Mouse (Mus musculus) spleen, postnatal 4 days (tissue): Measurements from ENCODE around the gene Rbfox3.

ENCODE experiments used
- DNase-seq, 2 experiments: peaks; one replicate each; pipeline ENCODE4 v3.0.0; 2022; ENCODE audit warnings: low spot score in 2 of 2

The Rbfox3 gene

DNA sequence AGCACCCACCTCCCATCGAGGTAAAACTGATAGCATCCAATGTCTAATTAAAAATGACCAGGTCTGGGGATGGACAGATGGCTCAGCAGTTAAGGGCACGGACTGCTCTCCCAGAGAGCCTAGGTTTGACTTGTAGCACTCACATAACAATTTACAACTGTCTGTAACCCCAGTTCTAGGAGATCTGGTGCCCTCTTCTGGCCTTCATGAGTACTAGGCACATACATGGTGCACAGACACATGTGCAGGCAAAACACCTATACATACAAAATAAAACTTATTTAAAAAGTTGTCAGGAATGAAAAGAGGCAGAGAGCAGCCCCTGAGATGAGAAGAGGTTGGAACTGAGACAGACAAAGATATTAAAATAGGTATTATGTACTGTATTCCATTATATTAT, 305.8 kb downstream of the Rbfox3 start:
- no peak for DNase-seq

DNA sequence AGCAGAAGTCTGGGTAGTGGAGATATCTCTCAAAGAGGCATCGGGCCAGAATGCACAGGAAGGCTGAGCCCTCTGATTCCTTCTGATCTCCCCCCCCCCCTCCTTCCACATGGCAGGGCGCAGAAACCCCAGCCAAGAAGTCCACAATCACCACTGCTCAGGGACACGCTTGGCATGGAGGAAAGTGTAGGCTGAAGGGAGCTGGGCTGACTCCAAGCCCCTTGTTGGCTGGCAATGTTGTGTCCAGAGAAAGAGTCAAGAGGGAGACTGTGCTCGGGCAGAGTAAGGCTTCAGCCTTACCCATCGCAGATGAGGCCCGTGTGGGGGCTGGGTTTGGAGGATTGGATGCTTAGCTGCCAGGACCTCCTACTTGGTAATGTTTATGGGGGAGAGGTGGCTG, 307.2 kb downstream of the Rbfox3 start:
- no peak for DNase-seq

DNA sequence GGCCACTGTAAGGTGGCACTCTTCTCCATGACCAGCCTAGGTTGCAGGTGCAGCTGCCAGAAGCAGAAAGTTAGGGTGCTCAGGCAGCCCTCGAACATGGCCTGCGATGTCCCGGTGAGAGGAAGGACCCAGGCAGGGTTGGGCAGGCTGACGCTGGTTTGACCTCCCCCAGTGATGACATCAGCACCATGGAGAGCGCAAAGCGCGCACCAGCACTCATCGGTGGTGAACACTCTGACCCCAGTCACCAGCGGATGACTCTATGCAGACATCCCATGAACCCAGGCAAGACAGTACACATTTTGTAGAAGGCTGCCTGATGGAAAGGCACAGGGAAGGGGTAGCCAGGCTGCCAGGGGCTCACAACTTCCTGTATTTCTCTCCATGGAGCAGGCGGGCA, 308.3 kb downstream of the Rbfox3 start:
- DNase-seq: no peak

DNA sequence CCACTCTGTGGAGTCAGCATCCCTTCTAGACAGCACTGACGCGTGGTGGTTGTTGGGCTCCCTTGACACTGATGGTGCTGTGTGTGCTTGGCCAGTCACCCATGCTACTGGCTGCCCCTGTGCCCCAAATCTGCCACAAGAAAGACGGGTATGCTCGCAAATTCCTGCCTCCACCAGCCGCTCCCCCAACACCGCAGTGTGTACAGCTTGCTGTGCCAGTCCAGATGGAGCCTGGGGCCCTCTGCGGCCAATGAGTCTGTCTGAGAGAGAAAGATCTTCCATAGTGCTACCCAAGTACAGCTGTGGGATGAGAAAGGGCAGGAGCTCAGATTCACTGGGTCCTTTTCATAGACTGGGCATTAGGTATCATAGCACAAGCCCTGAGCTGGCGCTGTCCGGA, 309.9 kb downstream of the Rbfox3 start:
- DNase-seq: no peak

DNA sequence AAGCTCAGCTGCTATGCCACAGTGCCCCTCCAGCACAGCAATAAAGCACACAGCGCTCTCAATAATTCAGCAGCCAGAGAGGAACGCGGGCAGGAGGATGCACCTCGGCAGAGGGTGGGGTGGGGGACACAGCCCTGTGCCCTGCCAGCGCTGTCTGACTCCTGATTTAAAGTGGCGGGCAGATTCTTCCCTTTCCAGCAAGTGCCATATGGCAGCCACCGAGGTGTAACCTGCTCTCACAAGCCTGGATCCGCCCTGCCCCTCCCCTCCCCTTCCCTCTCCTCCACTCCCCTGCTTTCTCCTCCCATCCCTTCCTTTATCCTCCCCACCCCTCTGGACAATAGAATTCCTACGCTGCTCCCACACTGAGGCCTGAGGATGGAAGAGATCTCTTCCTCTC, 311.2 kb downstream of the Rbfox3 start:
- no peak for DNase-seq

DNA sequence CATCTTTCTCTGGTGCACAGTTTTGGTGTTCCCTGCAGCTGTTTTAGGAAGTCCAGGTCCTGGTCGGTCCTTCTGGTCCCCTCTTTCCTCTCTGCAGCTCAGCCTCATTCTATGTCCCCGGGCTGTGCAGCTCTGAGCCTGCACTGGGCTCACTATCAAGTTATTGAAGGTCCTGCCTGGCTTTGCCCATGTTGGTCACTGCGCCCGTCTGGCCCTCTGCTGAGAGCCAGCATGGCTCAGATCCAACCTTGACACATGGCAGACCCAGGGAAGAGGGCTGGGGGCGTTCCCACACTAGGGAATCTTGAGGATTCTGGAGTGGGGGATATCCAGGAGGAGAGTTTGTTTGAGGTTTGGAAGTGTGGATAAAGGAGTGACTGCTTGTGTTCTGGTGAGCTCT, 312.7 kb downstream of the Rbfox3 start:
- DNase-seq: no peak

DNA sequence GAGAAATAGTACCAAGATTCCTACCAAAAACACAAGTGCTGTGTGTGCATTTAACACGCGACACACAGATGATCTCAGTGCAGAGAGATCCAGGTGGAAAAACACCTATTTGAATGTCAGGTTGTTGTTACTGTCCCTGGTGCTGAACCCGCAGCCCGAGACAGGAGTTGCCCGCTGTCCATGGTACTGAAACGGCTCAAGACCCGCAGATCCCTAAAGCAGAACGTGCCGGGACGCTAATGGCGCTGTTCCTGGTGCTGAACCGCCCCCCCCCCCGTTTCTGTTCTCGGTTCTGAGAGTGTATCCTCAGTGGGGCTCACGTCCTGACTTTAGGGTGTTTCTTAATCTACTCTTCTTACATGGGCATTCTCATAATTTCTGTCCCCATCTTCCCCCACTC, 326.6 kb downstream of the Rbfox3 start:
- peak; percentile 60 to 87 for DNase-seq

DNA sequence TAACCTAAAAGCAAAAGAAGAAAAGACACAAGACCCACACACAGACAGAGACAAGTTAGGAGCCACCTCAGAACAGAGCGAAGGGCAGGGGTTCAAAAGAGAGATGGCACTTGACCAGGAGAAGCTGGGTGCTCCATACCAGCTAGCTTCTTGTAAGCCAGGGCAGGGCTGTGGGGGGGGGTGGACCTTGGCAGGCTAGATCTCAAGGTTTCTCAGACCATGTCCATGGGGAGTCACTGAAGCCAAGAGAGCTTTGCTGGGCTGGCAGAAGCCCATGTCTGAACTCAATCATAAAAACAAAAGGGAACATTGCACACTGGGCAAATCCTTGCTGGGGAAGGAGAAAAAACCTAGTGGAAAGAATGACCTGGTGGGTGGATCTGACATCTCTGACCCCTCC, 327.4 kb downstream of the Rbfox3 start:
- DNase-seq: no peak

DNA sequence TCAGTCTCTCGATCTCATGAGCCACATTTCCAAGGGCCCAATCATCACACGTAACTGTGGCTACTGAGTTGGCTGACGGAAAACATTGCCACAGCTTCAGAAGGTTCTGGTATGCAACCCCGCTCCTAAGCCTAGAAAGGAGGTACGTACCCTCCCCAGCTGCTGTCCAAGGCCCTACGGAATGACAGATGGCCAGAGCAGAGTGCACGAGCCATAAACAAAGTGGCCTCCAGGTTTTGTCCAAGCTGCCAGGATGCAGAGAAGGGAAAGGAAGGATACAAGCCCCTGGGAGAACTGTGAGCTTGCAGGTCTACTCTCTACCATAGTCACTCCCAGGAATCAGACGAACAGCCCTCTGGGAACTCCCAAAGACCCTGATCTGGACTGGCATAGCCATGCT, 327.8 kb downstream of the Rbfox3 start:
- no peak for DNase-seq

DNA sequence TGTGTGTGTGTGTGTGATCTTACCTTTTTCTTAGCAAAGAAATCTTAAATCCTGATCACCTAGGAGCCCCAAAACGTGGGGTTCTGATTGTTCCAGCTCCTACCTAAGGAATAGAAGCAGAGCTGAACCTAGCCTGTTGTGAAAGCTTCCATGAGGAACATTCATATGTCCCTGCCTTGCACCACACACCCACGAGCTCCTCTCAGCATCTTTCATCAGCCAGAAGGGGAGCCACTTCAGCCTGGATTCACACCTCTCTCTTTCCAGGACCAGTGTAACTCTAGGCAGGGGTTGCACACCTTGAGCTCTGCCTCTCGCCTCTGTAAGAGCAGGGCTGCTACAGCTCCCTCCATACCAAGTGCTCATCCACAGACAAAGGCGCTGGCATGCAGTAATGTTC, 330.4 kb downstream of the Rbfox3 start:
- no peak for DNase-seq

DNA sequence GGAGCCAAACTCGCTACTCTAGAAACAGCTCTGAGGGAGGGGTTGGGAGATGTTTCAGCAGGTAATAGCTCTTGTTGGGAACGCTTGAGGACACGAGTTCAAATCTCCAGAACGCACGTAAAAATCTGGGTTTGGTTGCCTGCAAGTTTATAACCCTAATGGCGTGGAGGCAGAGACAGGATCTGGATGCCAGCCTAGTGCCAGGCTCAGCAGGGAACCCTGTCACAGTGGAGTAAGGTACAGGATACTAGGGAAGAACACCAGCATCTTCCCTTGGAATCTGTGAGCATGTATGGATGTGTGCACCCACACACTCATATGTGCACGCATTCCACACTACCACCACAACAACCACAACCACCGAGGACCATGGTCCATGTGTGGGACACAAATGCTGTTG, 331.8 kb downstream of the Rbfox3 start:
- DNase-seq: no peak

DNA sequence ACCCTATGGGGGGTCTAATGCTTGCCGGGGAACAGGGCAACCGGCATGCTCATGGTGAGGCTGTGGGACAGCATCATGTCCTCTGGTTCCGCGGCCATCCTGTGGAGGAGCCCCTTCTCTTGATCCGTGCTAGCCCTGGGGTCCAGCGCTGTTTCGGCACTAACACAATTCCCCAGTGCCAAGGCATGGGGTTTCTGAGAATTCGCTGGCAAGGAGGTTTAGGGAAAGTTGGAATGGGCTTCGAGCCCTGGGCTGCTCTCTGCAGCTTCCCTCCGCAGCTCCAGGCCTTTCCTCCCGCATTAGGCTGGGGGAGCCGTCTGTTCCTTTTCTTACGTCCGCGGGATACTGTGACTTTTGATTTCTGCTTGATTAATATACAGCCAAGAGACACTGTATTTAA, 334.1 kb downstream of the Rbfox3 start:
- no peak for DNase-seq

DNA sequence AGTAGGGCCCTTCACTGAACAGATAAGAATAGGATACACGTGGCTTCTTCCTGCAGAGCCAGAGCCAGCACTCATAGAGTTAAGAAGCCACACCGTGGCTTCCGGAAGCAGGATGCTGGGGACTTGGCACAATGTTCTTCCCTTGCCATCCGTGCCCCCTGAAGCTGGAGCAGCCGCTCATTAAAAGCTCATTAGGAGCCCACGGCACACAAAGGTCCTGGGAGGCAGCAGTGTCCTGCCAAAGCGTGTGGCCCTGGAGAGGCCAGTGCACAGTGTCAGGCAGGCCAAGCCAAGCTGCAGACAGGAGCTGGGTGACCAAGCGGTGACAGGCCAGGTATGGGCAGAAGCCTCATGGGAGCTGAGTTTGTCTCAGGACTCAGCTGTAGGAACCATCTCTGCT, 334.8 kb downstream of the Rbfox3 start:
- DNase-seq: no peak

DNA sequence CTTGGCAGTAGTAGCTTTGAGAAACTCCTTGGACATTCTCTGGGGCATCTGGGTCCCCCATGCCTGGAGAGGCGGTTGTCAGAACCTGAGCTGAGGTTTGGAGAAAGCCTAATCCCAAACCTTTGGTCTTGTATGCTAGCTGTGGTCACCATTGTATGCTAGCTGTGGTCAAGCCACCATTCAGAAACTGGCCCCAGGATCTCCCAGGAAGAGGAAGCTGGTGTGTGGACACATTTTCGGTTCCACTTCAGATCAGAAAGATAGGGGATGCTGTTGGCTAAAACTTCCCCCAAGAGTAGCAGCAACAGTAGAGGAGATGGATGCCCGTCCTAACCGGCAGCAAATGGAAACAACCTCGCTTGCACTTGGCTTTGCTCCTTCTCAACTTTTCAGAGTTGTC, 337.0 kb downstream of the Rbfox3 start:
- no peak for DNase-seq

DNA sequence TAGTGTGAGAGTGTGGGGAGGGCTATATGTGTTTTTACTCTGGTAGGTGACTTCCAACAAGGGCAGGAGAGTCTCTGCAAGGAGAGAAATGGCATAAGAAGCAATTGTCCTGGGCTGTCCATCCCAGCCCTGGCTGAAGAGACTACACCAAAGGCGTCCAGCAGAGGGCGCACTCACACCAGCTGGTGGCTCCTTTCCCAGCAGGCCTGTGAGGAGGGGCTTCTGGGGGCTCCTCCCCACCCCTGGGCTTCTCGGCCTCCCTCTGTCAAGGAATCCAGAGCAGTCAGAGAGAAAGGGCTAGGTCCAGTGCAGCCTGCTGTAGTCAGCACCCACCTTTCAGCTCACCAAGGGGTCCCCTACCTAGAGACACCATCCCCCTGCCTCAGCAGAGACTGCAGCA, 337.8 kb downstream of the Rbfox3 start:
- peak; percentile 24 to 81 for DNase-seq

DNA sequence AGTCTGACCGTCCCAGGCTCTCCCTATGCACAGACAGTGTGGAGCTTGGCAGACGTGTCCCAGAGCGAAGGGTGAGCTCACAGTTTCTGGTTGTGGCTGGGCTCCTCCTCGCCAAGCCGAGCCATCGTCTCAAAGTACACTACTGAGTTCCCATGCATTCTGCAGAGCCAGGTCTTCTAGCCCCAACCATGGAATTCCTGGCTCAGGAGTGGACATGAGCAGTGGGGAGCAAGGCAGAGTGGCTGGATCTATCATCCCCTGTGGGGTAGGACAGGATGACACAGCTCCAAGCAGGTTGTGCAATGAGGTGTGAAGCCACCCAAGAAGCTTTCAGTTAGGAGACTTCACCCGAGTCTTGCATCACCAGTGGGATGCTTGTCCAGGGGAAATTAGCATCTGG, 338.4 kb downstream of the Rbfox3 start:
- DNase-seq: no peak

DNA sequence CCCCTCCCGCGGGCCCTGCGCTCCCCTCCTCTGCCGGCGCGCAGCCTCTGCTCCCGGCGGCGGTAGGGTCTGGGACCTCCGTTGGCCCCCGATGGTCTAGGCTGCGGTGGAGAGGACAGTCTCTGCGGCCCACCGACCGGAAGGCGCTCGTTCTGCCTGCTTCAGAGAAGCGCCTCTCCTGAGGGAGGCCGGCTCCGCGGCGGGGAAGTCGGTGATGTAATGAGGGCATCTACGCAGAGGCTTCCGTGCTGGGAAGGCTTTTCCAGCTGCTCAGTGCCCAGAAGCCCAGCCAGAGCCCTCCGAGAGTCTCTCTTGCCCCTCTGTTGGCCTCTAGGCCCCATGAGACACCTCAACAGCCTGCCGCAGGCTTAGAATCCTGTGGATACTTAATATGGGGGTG, 341.2 kb downstream of the Rbfox3 start:
- no peak for DNase-seq

DNA sequence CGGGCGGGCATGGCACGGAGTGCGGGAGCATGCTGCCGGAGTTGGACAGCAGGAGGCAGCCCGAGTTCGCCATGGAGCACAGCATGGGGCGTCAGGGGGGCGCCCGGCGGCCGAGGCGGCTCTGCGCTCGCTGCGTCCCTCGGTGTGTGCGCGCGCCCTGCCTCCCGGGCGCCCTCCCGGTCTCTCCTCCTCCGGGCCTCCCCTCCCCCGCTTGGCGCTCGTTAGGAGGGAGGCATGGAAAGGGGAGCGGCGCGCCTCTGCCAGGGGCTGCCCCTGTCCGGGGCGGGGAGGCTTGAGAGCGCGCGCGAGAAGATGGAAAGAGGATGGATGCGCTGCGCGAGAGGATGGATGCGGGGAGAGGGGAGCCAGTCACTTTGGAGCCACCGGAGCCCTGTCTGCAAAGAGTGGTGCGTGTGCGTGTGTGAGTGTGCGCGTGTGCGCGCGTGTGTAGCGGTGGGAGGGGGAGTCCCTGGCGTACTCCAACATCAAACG, 341.8 kb downstream of the Rbfox3 start:
- no peak for DNase-seq

DNA sequence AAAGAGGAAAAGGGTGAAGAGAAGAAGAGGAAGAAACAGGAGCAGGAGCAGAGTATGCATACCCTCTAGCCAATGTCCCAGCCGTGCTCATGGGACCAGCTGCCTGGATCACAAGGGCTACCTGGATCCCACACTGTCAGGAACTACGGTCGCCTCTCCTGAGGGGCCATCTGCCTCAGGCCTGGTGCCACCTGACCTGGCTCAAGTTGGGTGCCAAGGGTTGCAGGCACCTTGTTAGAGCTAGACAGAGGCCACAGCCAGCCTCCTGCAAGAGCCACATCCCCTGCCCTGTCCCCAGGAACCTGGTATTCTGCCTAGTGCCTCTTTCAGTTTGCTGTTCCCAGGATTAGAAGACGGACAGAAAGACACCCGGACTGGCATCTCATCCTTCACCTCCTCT, 347.5 kb downstream of the Rbfox3 start:
- DNase-seq: no peak

DNA sequence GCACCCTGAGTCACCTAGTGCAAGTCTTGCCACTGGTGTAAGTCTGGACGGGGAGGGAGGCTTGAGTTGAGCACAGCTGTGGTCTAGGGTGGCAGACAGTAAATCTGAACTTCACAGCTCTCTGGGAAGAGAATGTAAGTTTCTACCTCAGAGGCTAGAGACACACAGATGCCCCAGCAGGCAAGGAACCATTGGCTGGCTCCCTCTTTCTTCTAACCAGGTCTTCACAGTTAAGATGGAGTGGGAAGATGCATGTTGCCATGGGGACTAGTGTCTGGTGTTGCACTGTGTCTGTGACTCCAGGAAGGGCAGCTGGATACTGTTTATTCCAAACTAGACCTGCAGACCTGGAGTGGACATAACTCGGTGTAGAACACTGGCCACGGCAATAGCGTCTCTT, 348.6 kb downstream of the Rbfox3 start:
- DNase-seq: no peak

DNA sequence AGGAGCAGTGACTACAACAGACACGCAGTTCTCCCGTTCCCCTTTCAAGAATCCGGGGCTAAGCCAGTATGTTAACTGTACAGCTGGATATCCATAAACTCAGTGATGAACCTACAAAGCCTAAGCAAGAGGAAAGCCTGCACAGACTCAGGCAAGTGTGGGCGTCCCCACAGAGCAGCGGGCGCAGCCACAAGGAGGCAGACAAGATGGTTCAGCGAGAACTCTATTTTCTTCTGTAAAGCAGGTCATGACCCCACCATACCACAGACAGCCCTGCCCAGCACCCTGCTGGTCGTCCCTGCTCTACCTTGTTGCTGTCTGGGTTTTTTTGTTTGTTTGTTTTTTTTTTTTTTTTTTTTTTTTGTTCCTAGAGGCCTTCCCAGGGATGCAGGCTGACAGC, 353.2 kb downstream of the Rbfox3 start:
- DNase-seq: no peak

DNA sequence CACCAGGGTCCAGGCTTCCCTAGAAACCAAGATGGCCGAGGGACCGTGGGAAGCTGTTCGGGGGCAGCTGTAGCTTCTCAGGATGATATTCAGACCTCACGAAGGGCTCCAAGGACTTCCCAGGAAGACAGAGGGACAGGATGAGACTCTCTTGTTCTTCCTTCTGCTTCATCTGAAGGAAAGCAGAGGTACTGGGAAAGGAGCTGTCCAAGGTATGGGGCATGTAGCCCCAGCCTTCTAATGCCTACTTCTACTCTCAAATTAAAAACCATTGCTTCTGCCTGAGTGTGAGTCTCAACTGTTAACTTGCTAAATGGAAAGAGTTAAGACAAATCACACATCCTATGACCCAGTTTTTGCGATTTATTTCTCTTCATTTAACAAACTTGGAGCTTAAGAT, 355.8 kb downstream of the Rbfox3 start:
- no peak for DNase-seq

DNA sequence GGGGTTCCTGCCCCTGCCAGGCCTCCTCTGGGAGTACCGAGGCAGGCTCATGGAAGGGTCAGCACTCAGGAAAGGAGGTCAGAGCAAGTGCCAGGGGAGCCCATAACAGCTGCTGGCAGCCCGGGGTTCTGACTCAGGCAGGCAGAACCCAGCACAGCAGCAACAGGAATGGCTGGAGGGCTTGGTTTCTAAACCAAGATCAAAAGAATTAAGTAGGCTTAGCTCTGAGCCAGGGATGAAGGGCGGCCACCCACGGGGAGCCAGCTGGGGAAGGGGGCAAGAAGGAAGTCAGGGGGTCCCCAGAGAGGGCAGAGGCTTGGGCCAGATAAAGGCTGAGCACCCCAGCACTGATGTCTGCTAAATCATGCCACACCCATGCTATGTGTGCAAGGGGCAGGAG, 356.9 kb downstream of the Rbfox3 start:
- no peak for DNase-seq

DNA sequence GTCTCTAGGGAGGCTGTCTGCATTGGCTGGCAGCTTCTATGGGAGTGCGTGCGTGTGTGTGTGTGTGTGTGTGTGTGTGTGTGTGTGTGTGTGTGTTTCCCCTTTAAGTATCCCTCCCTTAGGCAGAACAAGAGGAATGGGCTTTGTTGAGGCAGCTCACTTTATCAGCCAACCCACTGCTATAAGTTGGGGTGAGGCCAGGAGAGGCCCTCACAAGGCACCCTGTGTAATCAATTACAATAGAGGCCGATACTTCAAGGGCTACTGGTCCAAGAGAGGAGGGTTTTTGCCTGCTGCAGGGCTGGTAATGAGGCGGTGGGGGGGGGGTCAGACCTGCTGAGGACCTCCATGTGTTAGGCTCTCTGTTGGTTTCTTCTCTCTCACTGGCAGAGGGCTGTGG, 357.5 kb downstream of the Rbfox3 start:
- no peak for DNase-seq

DNA sequence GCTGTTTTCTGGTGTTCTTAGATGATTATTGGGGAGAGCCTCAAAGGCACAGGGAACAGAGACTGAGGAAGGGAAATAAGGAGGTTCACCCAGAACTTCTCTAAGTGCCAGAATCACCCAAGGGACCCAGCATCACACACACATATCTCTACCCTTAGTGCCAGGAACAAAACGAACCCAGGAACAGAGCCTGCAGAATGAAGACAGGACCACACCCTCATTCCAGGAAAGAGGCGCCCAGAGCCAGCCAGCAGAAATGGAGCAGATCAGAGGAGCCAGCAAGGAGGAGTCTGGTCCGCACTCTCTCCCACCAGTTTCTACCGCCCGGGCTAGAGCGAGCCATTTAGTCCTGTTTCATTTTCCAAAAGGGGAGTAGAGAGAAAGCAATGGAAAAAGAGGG, 358.4 kb downstream of the Rbfox3 start:
- no peak for DNase-seq
